Mouse (Mus musculus): ENCODE data around the gene Ccsap.
A peak's percentile ranks its signal among the peaks of the same experiment; 100 is the strongest.

Ccsap gene

DNA sequence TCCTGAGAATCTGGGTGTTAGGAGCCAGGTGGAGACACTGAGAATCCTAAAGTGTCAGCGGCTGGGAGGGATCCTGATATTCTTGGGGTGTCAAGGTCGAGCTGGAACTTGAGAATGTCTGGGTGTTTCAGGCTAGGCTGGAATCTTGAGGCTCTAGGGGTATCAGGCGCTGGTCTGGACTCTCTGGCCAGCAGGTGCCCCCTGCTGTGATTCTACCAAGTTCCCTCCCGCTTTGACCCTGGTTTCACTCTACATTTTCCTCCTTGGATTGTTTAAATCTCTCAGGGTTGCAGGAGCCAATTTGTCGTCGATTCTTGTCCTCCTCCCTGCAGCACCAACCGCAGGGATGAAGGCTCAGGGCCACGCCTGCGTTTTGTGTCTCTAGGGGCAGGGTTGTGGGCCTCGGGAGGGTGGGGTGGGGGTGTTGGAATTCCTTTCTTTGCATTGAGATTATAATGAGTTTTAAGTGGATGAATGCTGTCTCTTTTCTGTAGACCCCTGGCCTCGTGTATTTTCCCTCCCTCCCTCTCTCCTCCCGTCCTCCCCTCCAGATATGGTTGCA is 53.6 kb downstream of the Ccsap start:
- DNase-seq (ENCODE audit: low read depth in 2 of 2, low spot score in 2 of 2), result no peak

DNA sequence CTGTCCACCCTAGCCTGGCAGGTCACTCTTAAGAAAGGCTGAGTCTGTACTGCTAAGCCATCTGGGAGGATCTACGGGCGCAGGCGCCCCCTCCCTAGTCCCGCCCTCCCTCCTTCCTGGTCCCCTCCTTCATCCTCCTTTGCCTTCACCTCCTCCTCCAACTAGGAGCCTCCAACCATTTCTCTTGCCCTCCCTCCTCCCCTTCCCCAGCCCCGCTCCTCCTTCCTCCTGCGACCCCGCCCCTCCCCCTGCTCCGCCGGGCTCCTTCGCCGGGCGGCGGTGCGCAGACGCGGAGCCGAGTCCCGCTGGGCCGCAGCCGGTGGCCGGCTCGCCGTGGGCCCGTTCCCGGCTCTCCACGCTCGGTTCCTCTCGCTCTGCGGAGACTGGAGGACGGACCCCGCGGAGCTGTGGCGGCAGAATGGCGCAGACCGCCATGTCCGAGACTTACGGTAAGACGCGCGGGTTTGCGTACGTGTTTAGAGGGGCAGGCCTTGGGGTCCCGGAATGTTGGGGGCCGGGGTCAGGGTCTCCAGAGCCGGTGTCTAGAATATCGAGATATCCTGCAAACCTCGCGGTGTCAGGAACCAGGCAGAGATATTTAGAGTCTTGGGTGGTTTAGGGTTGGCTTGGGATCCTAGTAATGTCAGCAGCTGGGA is 54.2 kb downstream of the Ccsap start, which contains the start of gene Rab4a:
Gene Rab4a, plus strand, starts transcription at position 268 of the 656 bp plus-strand sequence.
- peak in 1 of 2 experiments; percentile 18 for DNase-seq (ENCODE audit: low read depth in 2 of 2, low spot score in 2 of 2)

DNA sequence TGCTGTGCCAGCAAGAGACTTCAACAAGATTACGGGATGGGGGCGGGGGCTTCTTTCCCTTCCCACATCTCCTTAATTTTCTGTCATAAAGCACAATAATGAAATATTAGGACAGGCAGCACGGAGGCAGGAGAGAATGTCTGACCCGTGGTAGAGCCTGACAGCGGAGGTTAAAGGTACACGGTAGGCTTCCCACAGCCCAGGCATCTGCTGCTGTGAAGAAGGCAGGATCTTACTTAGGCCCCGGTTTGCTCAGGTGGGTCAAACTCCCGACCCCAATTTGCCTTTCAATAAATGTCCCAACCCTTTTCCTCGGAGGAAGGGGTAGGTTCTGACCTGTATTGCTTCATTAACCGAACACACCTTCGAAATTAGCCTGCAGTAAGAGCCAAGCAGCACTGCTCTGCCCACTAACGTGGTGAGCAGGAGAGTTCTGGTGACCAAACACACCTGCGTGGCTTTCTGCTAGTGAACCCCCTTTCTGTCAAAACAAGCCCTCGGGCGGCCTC is 54.7 kb downstream of the Ccsap start:
- no peak for DNase-seq (ENCODE audit: low read depth in 2 of 2, low spot score in 2 of 2)

DNA sequence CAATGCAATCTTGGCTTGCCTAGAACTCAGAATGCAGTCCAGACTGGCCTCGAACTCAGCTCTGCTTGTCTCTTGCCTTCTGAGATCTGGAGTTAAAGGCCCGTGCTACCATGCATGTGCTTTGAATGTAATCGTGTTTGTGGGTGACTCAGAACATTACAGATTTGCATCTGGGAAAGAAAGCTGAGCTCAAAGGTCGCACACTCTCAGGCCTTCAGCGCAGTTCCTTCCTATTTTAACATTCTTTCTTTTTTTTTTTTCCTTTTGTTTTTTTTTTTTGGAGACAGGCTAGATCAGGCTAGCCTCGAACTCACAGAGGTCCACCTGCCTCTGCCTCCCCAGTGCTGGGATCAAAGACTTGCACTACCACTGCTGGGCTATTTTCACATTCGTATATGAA is 55.4 kb downstream of the Ccsap start:
- DNase-seq (ENCODE audit: low read depth in 2 of 2, low spot score in 2 of 2), result no peak

DNA sequence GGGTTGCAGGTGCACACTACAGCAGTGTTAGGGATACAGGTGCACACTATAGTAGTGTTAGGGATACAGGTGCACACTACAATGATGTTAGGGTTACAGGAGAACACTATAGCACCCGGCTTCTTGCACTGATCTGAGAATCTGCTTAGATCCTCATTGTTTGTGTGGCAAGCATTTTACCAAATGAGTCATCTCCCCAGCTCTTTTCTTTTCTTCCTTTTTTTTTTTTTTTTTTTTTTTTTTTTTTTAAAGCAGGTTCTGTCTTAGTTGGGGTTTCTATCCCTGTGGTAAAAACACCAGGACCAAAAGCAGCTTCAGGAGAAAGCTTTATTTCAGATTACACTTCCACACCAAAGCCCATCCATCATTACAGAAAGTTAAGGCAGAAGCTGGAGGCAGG is 56.4 kb downstream of the Ccsap start:
- DNase-seq (ENCODE audit: low read depth in 2 of 2, low spot score in 2 of 2), result no peak

DNA sequence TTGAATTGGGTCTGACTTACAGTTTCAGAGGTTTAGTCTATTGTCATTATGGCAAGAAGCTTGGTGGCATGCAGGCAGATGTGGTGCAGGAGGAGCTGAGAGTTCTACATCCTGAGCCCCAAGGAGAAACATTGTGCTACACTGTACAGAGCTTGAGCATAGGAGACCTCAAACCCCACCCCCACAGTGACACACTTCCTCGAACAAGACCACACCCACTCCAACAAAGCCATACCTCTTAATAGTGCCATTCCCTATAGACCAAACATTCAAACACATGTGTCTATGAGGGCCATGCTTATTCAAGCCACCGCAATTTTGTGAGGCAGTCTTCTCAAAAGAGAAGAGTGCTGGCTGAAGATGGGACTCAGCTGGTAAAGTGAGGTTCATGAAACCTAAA is 58.5 kb downstream of the Ccsap start:
- no peak for DNase-seq (ENCODE audit: low read depth in 2 of 2, low spot score in 2 of 2)

DNA sequence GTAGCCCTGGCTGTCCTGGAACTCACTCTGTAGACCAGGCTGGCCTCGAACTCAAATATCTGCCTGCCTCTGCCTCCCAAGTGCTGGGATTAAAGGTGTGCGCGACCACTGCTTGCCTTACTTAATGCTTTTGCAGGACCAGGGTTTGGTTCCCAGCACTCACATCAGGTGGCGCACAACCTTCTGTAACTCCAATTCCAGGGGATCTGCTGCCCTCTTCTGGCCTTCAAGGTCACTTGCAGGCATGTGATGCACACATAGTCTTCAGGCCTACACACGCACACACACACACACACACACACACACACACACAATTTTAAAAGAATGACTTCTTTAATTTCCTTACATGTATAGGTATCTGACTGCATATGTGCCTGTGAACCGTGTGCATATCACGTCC is 59.1 kb downstream of the Ccsap start:
- no peak for DNase-seq (ENCODE audit: low read depth in 2 of 2, low spot score in 2 of 2)

DNA sequence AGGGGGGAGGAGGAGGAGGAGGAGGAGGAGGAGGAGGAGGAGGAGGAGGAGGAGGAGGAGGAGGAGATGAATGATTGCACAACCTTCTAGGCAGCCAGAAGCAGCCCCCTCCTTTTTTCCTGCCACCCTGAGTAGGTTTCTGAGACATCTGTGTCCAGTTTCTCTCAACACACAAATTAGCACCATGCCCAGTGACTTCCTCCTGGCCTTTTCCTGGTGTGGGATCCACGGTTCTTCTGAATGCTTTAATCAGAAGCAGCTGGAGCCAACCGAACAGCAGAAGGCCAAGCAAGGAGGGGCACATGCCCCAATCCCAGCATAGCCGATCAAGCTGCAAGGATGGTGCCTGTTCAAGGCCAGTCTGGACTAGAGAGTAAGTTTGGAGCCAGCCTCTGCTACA is 60.1 kb downstream of the Ccsap start:
- DNase-seq (ENCODE audit: low read depth in 2 of 2, low spot score in 2 of 2), result no peak

DNA sequence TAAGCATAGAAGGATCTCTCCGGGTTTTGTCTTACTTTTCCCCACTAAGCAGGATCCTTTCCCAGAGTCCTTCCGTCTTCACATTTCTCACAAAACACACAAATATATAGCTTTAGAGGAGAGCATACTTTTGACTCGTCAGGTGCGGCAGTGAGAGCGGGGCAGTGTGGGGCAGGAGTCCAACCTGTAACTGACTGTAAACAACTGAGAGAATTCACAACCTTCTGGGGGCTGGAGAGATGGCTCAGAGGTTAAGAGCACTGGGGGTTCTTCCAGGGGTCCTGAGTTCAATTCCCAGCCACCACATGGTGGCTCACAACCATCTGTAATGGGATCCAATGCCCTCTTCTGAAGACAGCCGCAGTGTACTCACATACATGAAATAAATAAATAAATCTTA is 60.6 kb downstream of the Ccsap start:
- DNase-seq (ENCODE audit: low read depth in 2 of 2, low spot score in 2 of 2), result no peak

DNA sequence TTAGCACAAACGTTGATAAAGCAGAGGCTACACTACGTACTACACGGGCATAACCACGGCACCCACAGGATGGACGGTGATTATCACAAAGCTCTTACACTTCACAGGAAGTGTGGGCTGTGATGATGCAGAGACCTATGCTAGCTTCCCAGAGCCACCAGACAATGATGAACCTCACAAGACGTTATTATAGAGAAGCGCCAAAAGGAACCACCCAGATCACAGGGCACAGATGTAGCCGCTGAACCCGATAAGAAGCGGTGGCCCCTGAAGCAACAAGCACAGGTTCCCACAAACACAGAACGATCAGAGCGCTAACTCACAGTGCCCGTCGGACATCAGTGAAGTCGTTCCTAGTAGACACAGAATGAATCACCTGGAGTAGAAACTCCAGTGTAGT is 62.1 kb downstream of the Ccsap start:
- DNase-seq (ENCODE audit: low read depth in 2 of 2, low spot score in 2 of 2), result no peak

DNA sequence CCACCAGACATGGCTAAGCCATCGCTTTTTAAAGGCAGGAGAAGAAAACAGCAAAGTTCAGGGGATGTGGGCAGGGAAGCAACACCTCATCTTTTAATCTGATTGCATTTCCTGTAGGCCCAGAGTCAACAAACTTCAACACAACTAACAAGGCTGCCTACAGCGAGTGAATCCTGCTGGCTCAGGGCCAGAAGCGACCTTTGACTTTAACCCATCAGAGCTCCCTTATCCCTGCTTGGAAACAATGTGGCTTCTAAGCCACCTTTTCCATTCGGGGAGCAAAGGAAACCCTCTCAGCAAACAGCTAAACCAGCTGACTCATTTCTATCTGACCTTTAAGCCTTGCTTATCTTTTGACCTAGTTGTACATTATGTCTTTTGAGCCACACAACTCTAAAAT is 63.3 kb downstream of the Ccsap start:
- DNase-seq (ENCODE audit: low read depth in 2 of 2, low spot score in 2 of 2), result no peak

DNA sequence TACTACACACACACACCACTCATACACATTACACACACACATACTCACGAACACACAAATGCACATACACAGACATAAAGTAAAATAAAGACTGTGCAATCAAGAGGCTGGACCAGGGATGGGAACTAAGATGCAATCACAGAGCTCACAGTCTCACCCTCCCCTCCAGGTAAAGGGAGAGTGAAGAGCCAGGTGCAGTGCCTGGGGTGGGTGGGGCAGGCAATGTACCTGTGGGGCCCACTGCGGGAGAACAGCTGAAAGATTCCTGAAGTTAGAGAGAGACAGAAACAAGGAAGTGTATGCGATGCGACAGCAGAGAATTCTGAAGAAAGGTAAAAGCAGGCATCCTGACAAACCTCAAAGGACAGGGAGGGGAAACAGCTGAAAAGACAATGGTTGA is 65.2 kb downstream of the Ccsap start:
- DNase-seq (ENCODE audit: low read depth in 2 of 2, low spot score in 2 of 2), result no peak

DNA sequence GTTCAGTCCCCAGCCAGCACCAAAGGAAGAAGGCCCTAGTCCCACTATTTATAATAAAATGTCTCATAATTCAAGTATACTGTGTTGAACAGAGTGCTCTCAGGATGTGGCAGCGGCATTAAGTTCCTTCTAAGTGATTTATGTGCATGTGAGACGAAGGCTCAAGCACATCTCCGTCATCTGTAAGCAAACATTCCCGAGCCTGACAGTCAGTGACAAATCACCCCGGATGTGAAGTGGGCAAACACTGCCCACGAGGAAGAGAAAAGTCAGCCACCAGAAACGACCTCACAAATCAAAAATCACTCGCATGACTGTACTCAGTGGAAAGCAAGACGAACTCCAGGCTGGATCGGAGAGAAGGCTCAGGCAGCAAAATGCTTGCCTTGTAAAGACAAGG is 66.1 kb downstream of the Ccsap start:
- DNase-seq (ENCODE audit: low read depth in 2 of 2, low spot score in 2 of 2), result no peak

DNA sequence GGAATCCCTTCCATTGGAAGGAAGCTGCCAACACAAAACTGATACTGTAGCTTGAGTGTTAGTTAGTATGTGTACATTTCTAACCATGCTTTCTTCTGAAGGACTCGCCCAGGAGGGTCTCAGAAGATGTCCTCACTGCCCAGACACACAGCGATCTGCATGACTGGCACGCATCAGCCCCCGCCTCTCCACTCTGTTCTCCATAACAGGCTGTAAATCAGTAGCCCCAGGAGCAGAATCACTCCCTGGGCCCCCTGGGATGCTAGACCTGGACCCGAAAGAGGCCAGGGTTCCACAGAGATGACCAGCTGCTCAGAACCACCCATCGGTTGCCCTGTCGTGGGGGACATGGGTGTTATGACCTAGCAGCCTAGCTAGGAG is 68.2 kb downstream of the Ccsap start:
- no peak for DNase-seq (ENCODE audit: low read depth in 2 of 2, low spot score in 2 of 2)

DNA sequence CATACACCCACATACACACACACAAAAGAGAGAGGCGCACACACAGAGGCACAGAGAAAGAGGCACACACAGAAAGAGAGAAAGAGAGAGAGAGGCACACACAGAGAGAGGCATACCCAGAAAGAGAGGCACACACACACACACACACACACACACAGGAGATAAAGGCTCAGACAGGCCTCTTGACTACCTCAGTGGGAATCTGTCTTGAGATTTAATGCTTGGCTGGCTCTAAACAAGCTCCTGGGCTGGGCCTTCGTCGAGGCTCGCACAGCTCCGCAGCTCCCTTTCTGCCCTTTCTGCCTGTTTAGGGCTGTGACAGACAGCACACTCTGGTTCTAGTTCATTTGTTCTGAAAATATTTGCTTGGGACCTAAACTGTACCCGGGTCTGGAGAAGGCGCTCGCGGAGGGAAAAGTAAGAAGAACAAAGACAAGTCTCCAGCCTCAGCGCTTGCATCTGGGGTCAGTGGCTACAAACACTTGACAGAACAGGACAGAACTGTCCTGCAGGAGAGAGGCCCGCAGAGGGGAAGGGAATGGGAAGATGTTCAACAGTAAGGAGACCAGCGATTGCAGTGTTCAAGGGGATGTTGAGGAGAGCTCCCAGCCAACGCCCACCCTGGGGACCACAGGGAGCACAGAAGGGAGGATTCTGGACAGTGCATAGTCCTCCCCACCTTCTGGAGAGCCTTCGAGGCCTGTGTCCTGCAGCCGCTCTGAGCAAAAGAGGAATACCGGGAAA is 68.7 kb downstream of the Ccsap start:
- DNase-seq (ENCODE audit: low read depth in 2 of 2, low spot score in 2 of 2), result no peak
